In the genomic region with DNA sequence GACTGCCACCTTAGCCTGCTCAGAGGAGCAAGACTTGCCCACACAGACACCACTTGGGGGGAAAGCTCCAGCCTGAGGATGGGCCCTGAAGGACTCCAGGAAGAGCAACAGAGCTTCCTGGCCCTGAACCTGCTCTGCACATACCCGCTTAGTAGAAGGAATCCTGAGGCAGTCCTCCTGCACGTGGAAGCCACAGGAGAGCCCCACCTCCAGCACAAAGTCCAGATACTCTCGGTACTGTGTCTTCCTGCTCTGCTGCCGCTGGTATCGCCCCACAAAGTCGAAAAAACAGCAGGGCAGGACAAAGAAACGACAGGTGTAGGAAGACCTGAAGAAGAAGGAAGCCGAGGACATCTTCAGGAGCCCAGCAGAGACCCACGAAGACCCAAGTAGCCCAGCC, we compare ENCODE assay signal across 25 mouse cellular contexts. TPM values are rescaled to one million over a fixed set of nuclear protein-coding genes. Genes with fewer than 3 reads are reported as not detected.
DNase-seq lines count a peak whose midpoint lies in the region; ATAC-seq and TF ChIP-seq lines count a peak whose summit lies in the region.
"Had no signal": no experiment of that assay in that cellular context is flagged by ENCODE, and none has a peak within 500 bp of the region (broad histone marks: within the 10 kb centered on the region; RNA-seq: fewer than 3 reads in every experiment).

No protein-coding gene starts in this region.

- TF ChIP-seq CTCF in small intestine, adult 2 months (IDR thresholded peaks at IDR 0.05; ENCODE audit: extremely low read depth, insufficient read length, insufficient replicate concordance, low read depth, low read length): no peak

- H3K27me3 ChIP-seq in kidney, embryonic 14.5 days (ENCODE audit: control insufficient read depth, insufficient read depth, low read length): no peaks in the 10 kb centered on the region
- no peaks in the 10 kb centered on the region for H3K27me3 ChIP-seq in small intestine, adult 2 months (ENCODE audit: control insufficient read depth, insufficient read depth, low read length)
- H3K27me3 ChIP-seq: embryonic facial prominence, embryonic 12.5 days; forebrain, embryonic 12.5 days; heart, embryonic 13.5 days; hindbrain, embryonic 15.5 days had no signal

- H3K9ac ChIP-seq in kidney, embryonic 14.5 days (ENCODE audit: low read depth, low read length): no peak overlapping the region
- H3K9ac ChIP-seq: embryonic facial prominence, embryonic 12.5 days; forebrain, embryonic 12.5 days; heart, embryonic 13.5 days; hindbrain, embryonic 15.5 days had no signal

- H3K4me2 ChIP-seq in kidney, embryonic 14.5 days (replicated peaks; ENCODE audit: low read depth, low read length): no peak overlapping the region
- H3K4me2 ChIP-seq: embryonic facial prominence, embryonic 12.5 days; forebrain, embryonic 12.5 days; heart, embryonic 13.5 days; hindbrain, embryonic 15.5 days had no signal

- WGBS in kidney, embryonic 14.5 days: 88% methylated on average over 9 of the region's 9 CpGs
- 34% methylated on average over 9 of the region's 9 CpGs for WGBS in small intestine, adult 2 months

- no peak overlapping the region for H3K27ac ChIP-seq in kidney, embryonic 14.5 days (ENCODE audit: low read depth, low read length)
- H3K27ac ChIP-seq in small intestine, adult 2 months (ENCODE audit: insufficient read depth, low read depth, low read length): peak overlapping the region; percentile 67
- H3K27ac ChIP-seq: embryonic facial prominence, embryonic 12.5 days; forebrain, embryonic 12.5 days; gastrocnemius, adult 2 months; heart, embryonic 13.5 days; hindbrain, embryonic 15.5 days had no signal

- no peak for ATAC-seq in kidney, embryonic 14.5 days (ENCODE audit: low FRiP score, low TSS enrichment)
- ATAC-seq: CD4-positive, CD25-positive, alpha-beta regulatory T cell, adult 4 months; forebrain, embryonic 16.5 days had no signal

- no peak overlapping the region for H3K4me3 ChIP-seq in kidney, embryonic 14.5 days (ENCODE audit: low read length)
- peak overlapping the region; percentile 35 for H3K4me3 ChIP-seq in small intestine, adult 2 months (ENCODE audit: low read depth, low read length)
- H3K4me3 ChIP-seq: embryonic facial prominence, embryonic 12.5 days; forebrain, embryonic 12.5 days; gastrocnemius, adult 2 months; heart, embryonic 13.5 days; hindbrain, embryonic 15.5 days had no signal

- no peaks in the 10 kb centered on the region for H3K9me3 ChIP-seq in kidney, embryonic 14.5 days (ENCODE audit: control insufficient read depth, low read length)
- H3K9me3 ChIP-seq: embryonic facial prominence, embryonic 12.5 days; forebrain, embryonic 12.5 days; G1E; heart, embryonic 13.5 days; hindbrain, embryonic 15.5 days had no signal

- no peak for TF ChIP-seq POLR2A in small intestine, adult 2 months (IDR thresholded peaks at IDR 0.05; ENCODE audit: low read depth, low read length)

- H3K36me3 ChIP-seq in kidney, embryonic 14.5 days (ENCODE audit: control insufficient read depth, insufficient read depth, low read length): peaks cover 92% of the 10 kb centered on the region
- H3K36me3 ChIP-seq in small intestine, adult 2 months (ENCODE audit: control insufficient read depth, insufficient read depth, low read length): peaks cover 52% of the 10 kb centered on the region

- H3K4me1 ChIP-seq in kidney, embryonic 14.5 days (ENCODE audit: control insufficient read depth, insufficient read depth, low read length): no peaks in the 10 kb centered on the region
- 0 out of 2 replicates have a peak, but pooled peaks cover 3% of the 10 kb centered on the region for H3K4me1 ChIP-seq in small intestine, adult 2 months (ENCODE audit: control insufficient read depth, insufficient read depth, insufficient read length, low read length)
- H3K4me1 ChIP-seq: embryonic facial prominence, embryonic 12.5 days; forebrain, embryonic 12.5 days; hindbrain, embryonic 15.5 days had no signal

- DNase-seq in kidney, adult 11 months: peak; percentile 73
- peak; percentile 82 for DNase-seq in kidney, adult 9 months
- no peak for DNase-seq in kidney, postnatal 10 days
- DNase-seq in cerebellum, postnatal 25 days: no peak
- DNase-seq in layer of hippocampus, adult 8-10 months (ENCODE audit: low spot score in 2 of 2): no peak
- DNase-seq: adrenal gland, adult 8-10 months; adrenal gland, postnatal 36 days; B cell, adult 2 months; cerebellum, adult 2 months; cerebellum, postnatal 10 days; embryo, embryonic 11 days; gastrocnemius, adult 2 months; gastrocnemius, postnatal 25 days; heart, postnatal 36 days had no signal

RNA-seq across cellular contexts. Expression of gene Trmt44, which starts 9.7 kb away (rescaled TPM):
- 7.9 and 10.2 TPM in 2 replicates for polyA plus RNA-seq in kidney, embryonic 14.5 days (2014; fragmentation: Nextera tagmentation; extraction: Ambion mirVana)
- 2.7 and 3.3 TPM in 2 replicates for polyA plus RNA-seq in small intestine, adult 2 months (2012; rRNA removed)
- total RNA-seq in layer of hippocampus, adult 8-10 months (2022): 10 to 100 TPM in 1 of 4 experiments, 1 to 10 TPM in 3; 7.6 to 12.4 (median 8.7) TPM

RNA-seq across cellular contexts. Expression of gene Acox3, which starts 17.6 kb away (rescaled TPM):
- 8.3 and 13.1 TPM in 2 replicates for polyA plus RNA-seq in kidney, embryonic 14.5 days (2014; fragmentation: Nextera tagmentation; extraction: Ambion mirVana)
- polyA plus RNA-seq in small intestine, adult 2 months (2012; rRNA removed): 24.7 and 36.0 TPM in 2 replicates
- 10 to 100 TPM; 29.6 to 50.2 (median 41.7) TPM for total RNA-seq in layer of hippocampus, adult 8-10 months (2022)

RNA-seq across cellular contexts. Expression of gene Cpz, which starts 39.7 kb away (rescaled TPM):
- 1.5 and 2.1 TPM in 2 replicates for polyA plus RNA-seq in kidney, embryonic 14.5 days (2014; fragmentation: Nextera tagmentation; extraction: Ambion mirVana)
- polyA plus RNA-seq in small intestine, adult 2 months (2012; rRNA removed): 1.4 and 1.6 TPM in 2 replicates
- total RNA-seq in layer of hippocampus, adult 8-10 months (2022): under 1 TPM in 1 of 4 experiments, not detected in 3; 0.47 TPM
- total RNA-seq: common myeloid progenitor, adult 5-6 weeks; granulocyte monocyte progenitor cell, adult 5-6 weeks had no signal

Comparison
In these comparisons a context has a peak if more than half of its experiments do, and no peak if none do; other contexts are left out.
1. DNase-seq: peak in kidney, adult 11 months (single experiment) and kidney, adult 9 months (single experiment); none in kidney, postnatal 10 days (single experiment), cerebellum, postnatal 25 days (0 of 2) and layer of hippocampus, adult 8-10 months (0 of 2).